Mouse (Mus musculus) cerebellum, adult 2 months (tissue): ENCODE data around the gene Mrps7. TPM values are rescaled to one million over a fixed set of nuclear protein-coding genes. Genes with fewer than 3 reads are reported as not detected.
A peak's percentile ranks its signal among the peaks of the same experiment; 100 is the strongest.

ENCODE experiments used
- DNase-seq, 2 experiments: peaks; one replicate each; pipeline ENCODE4 v3.0.0; 2021
- H3K27ac ChIP-seq: fragments of 200-500 bp; 2 replicates; pipeline ENCODE4 v1.5.1; 2012; ENCODE audit warnings: low read length, control low read depth, inconsistent platforms; ENCODE audit not compliant: insufficient read depth
- H3K27me3 ChIP-seq: fragments of 200-500 bp; 2 replicates; pipeline ENCODE4 v1.6.1; 2012; ENCODE audit warnings: inconsistent platforms, mild to moderate bottlenecking, low read length, moderate library complexity; ENCODE audit not compliant: control insufficient read depth, insufficient read depth
- H3K4me1 ChIP-seq: fragments of 200-500 bp; 2 replicates; pipeline ENCODE4 v1.6.1; 2011; ENCODE audit warnings: low read length; ENCODE audit not compliant: control insufficient read depth, insufficient read depth
- H3K4me3 ChIP-seq: fragments of 200-500 bp; replicated peaks from 2 replicates; pipeline ENCODE3; 2011; ENCODE audit warnings: mild to moderate bottlenecking, low read depth, low read length, control low read depth; ENCODE audit not compliant: insufficient read depth
- CTCF ChIP-seq: fragments of 200-500 bp; IDR thresholded peaks from 2 replicates; pipeline ENCODE4 v1.5.1; 2011; ENCODE audit warnings: low read depth, mild to moderate bottlenecking, control low read depth, low read length, moderate library complexity, borderline replicate concordance; ENCODE audit not compliant: insufficient read depth
- POLR2A ChIP-seq: fragments of 200-500 bp; IDR thresholded peaks from 2 replicates; pipeline ENCODE4 v1.6.1; 2011; ENCODE audit warnings: low read length, control low read depth, borderline replicate concordance; ENCODE audit not compliant: insufficient read depth
- WGBS: fragments of 180-500 bp; shearing (Covaris S2); methylation state at CpG from one replicate; pipeline ENCODE4 v1.1.7; 2018; 5-methylcytosine and 5-hydroxymethylcytosine counted together
- polyA plus RNA-seq: library from polyadenylated mRNA; depleted of rRNA; stranded (reverse); fragments of >200 nt; gene quantifications from 2 replicates; pipeline ENCODE4 v1.2.3, GENCODE M21; 2012

Gene Mrps7
- polyA plus RNA-seq, 1 experiment, result 55.9 TPM

DNA sequence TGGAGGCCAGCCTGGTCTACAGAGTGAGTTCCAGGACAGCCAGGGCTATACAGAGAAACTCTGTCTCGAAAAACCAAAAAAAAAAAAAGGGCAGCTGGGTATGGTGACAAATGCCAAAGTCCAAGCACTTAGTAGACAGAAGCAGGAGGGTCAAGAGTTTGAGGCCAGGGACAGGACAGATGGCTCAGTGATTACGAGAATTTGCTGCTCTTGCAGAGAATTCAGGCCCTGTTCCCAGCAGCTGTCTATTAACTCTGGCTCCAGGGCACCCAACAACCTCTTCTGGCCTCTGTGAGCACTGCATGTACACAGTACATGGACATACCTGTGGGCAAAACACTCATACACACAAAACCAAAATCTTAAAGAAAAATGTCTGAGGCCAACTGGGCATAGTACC is 14.3 kb downstream of the Mrps7 start:
- no peaks in the 10 kb centered on the region for H3K4me1 ChIP-seq
- no peak overlapping the region for H3K4me3 ChIP-seq
- no peaks in the 10 kb centered on the region for H3K27me3 ChIP-seq
- no peak for DNase-seq
- WGBS, result 46% methylated on average over 2 of the region's 2 CpGs
- no peak for TF ChIP-seq POLR2A
- no peak for TF ChIP-seq CTCF
- no peak overlapping the region for H3K27ac ChIP-seq

DNA sequence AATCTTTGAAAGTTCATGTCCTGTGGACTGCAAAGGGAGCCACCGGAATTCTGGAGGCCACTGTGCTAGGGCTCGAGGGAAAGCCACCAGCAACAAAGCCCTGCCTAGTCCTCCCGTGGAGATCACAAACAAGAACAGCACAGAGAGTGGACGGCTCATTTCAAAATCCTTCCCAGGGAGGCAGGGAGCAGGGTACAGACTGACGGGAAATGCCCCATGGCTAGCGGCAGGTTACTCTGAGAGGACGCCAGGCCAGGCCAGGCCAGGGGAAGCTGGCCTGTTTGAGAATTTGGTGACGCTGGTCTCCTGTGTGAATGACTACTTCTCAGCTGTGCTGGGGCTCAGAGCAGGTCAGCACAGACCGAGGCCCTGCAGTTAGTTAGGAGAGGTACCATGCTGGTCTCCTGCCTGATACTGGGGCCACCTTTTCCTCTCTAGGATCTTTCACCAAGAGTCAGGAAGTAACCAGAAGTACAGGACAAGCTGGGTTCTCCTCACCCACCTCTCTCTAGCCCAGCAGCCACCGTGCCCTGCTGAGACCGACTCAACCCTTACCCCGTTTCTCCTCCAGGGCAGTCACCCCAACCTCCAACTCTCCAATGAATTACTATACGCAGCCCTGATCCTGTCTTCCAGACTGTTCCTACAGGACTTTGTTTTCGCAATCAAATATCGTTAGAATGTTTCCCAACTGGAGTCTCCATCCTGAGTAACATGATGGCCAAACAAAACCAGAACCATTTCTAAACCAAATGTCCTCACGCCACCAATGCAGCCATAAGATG is 15.2 kb downstream of the Mrps7 start:
- Histone ChIP-seq H3K27me3 (no peaks in the 10 kb centered on the region), H3K27ac (no peak overlapping the region), H3K4me3 (no peak overlapping the region), H3K4me1 (no peaks in the 10 kb centered on the region)
- no peak for TF ChIP-seq CTCF
- no peak for TF ChIP-seq POLR2A
- no peak for DNase-seq
- 80% methylated on average over 16 of the region's 16 CpGs for WGBS

DNA sequence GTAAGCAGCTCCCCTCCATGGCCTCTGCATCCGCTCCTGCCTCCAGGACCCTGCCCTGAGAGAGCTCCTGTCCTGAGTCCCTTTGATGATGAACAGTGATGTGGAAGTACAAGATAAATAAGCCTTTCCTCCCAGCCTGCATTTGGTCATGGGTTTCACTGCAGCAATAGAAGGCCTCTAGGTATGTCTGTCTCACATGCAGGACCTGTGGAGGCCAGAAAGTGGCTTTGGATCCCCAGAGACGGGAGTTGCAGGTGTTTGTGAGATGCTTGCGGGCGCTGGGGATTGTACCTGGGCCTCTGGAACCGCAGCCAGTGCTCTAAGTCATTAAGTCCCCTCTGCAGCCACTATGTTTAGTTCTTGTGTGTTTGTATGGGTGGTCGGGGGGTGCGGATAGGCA is 16.2 kb downstream of the Mrps7 start:
- DNase-seq, result no peak
- H3K27me3 ChIP-seq, result no peaks in the 10 kb centered on the region
- H3K4me3 ChIP-seq, result no peak overlapping the region
- WGBS, result 95% methylated on average over 7 of the region's 7 CpGs
- H3K27ac ChIP-seq, result no peak overlapping the region
- TF ChIP-seq CTCF, result no peak
- TF ChIP-seq POLR2A, result no peak
- no peaks in the 10 kb centered on the region for H3K4me1 ChIP-seq

DNA sequence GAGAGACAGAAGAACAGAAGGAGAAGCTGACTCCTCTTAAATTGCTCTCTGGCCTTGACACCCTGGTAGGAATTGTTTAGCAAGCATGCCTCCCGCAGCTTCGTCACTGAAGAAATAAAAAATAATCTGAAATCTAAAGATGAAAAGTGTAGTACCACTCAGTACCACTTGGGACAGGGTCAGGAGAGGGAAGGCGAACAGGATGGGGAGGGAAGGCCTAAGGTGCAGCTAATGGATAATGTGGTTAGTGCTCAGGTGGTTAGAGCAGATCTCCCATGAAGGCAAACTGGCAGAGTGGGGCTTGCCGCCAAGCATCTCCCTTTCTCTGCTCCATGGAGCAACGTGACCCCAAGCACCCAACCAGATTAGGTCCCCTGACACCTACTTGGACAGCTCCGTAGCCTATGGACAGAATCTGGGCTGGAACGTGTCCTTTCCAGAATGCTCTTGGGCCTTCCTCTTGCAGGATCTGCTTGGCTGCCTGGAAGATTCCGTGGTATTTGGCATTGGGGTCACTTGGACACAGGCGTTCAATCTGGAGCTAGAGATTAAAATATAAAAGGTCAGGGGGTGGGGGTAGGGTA is 19.9 kb downstream of the Mrps7 start:
- WGBS, result 60% methylated on average over 9 of the region's 9 CpGs
- no peak overlapping the region for H3K4me3 ChIP-seq
- DNase-seq, result no peak
- H3K4me1 ChIP-seq, result no peaks in the 10 kb centered on the region; the same call in 1 of the 2 replicates
- no peak overlapping the region for H3K27ac ChIP-seq
- no peaks in the 10 kb centered on the region for H3K27me3 ChIP-seq
- TF ChIP-seq CTCF (peak; percentile 51; the same call in 1 of the 2 replicates), POLR2A (no peak)

DNA sequence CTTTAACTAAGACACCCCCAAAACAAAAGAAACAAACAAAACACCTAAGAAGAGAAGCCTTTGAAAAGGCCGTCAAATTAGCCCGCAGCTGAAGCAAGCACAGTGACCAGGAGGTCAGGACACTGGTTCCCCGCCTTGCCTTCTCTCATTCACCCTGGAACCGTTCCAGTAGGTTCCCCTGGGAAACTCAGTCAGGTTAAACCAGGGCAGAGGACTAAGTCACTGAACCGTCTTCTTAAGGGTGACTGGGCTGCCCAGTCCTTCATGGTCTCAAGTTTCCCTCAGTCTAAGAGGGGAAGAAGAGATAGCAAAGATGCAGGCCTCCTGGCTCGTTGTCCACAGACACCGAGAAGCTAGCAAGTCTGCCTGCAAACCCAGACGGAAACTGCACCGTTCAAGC is 22.2 kb downstream of the Mrps7 start:
- H3K27me3 ChIP-seq, result no peaks in the 10 kb centered on the region
- no peak overlapping the region for H3K27ac ChIP-seq
- DNase-seq, result no peak
- H3K4me3 ChIP-seq, result no peak overlapping the region
- WGBS, result 59% methylated on average over 9 of the region's 9 CpGs
- TF ChIP-seq POLR2A, result no peak
- no peak for TF ChIP-seq CTCF
- no peaks in the 10 kb centered on the region; the same call in 1 of the 2 replicates for H3K4me1 ChIP-seq

DNA sequence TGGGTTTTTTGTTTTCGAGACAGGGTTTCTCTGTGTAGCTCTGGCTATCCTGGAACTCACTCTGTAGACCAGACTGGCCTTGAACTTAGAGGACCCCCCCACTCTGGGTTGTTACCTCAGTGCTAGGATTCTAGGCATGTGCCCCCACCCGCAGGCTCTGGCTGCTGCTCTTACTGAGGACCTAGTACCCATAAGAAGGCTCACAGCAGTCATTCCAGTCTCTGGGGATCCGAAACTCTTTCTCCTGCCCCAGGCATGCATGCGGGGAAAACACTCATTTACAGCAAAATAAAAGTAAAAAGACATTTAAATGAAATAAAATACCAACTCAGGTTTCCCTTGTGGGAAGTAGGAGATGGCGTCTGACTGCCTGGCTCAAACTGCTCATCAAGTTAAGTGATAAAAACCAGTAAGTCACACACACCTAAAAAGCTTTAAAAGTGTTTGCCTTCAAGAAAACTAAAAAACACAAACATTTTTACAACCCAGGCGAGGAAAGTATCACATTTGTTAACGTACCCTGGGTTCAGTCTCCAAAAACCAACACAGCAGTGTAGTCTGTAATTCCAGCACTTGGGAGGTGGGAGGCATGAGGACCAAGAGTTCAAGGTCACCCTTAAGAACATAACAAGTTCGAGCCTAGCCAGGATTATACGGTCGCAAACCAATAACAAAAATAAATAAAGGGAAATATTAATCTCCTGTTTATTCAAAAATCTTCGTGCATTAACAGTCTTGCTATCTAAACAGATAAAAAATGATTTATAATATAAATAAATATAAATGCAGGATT is 23.3 kb downstream of the Mrps7 start:
- Histone ChIP-seq H3K27ac (no peak overlapping the region), H3K27me3 (no peaks in the 10 kb centered on the region), H3K4me1 (no peaks in the 10 kb centered on the region; the same call in 1 of the 2 replicates), H3K4me3 (peak overlapping the region; percentile 80)
- no peak for DNase-seq
- TF ChIP-seq POLR2A, result no peak
- no peak for TF ChIP-seq CTCF
- WGBS, result 52% methylated on average over 11 of the region's 11 CpGs

DNA sequence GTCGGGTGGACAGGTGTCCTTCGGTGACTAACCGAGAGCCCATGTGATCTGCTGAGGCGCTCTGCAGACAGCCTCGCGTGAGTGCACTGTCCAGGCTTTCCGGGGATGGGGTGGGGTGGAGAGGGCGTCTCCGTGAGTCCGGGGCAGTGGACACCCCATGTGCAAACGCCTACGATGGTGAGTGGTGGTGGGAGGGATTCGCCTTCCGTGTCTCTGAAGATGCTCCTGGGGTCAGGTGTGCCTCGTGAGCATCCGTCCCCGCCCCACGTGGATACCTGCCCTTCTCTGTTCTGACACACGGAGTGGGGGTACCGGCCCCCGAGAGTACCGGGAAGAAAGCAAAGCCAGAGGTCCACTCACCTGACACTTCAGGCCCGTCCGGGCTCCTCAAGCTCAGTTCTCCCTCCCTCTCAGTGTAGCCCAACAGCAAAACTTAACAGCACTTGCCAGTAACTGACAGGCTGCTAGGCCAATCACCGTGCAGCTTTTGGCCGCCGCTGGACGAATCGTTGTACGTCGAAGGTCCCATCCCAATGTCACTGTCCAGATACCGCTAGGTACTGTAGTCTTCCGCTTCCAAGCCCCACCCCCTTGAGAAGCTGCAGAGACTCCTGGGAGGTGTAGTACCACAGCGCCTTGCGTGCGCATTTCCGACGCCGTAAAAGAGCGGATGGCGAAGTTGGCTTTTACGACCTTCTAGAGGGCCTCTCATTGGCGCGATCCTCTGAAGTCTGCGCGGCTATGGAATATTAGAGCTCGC is 24.2 kb downstream of the Mrps7 start, which contains the start of gene Slc25a19:
Slc25a19 (minus strand) TSS at position 591 of the 760 bp plus-strand sequence.
- TF ChIP-seq CTCF, result no peak
- TF ChIP-seq POLR2A, result peak; percentile 82
- Histone ChIP-seq H3K27me3 (no peaks in the 10 kb centered on the region), H3K4me3 (peak within 1 kb of the TSS; percentile 80), H3K4me1 (no peaks in the 10 kb centered on the region; the same call in 1 of the 2 replicates), H3K27ac (peak within 1 kb of the TSS; percentile 9; the same call in 1 of the 2 replicates)
- peak; percentile 99 to 100 for DNase-seq
- 1% methylated on average over 47 of the region's 47 CpGs for WGBS
